Mouse (Mus musculus): ENCODE results near the gene Alcam.

Gene Alcam

GRCm38 (mm10) chr16:52439600-52439999, 14.3 kb downstream of the Alcam start:
- no peak for DNase-seq (ENCODE audit: low read depth)

DNA sequence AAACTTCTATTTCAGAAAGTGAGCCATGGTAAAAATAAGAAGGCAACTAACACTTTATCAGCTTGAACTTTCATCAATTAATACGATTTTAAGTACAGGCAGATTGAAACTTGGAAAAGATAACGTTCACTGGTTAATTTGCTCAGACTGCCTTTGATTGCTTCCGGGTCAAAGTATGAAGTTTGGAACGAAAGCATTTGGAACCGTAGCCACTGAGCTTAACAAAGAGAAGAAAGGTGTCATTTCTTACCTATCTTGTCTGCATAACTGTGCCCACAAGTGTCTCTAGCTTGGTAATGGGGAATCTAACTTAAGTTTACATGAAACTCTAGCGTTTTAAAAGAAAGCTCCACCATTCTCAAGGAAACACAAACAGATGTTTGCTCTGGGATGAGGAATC, 14.9 kb downstream of the Alcam start:
- no peak for DNase-seq (ENCODE audit: low read depth)

- no peak for DNase-seq (ENCODE audit: low read depth)
Measured at GRCm38 (mm10) chr16:52438216-52438904, 15.5 kb downstream of the Alcam start.

DNA sequence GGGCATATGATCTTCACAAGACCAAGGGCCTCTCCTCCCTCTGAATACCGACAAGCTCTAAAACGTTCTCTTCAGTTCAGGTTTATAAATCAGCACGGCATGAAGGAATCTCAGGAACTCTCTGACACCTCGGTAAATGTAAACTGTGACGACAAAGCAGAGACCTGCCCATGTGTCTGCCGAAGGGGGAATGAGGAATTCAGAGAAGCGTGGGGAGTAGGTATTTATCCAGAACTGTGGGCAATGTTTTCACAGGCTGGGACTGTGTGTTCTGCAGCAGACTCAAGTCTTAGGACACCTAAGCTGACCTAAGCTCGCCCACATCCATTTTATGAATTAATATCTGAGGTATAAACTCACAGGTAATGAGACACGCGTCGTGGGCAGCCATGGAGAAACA, 20.7 kb downstream of the Alcam start:
- no peak for DNase-seq (ENCODE audit: low read depth)

DNA sequence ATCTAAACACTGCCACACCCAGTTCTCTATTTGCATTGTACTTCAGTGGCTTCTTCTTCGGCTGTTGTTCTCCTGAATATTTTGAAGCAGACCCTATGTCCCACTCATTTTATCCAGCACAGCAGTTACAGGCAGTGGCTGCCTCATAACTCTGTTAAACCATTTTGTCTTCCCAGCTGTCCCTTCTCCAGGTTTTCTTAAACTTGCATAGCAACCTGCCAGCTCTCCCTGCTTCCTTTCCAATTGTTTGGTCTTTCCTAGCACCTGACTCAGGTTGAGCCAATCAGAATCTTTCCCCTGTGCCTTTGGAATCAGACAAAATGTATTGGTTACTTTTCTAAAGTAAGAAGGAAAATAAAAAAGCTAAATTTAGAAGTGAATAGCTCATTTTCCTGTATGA, 21.8 kb downstream of the Alcam start:
- no peak for DNase-seq (ENCODE audit: low read depth)

GRCm38 (mm10) chr16:52431590-52431989, 22.3 kb downstream of the Alcam start:
- no peak for DNase-seq (ENCODE audit: low read depth)

DNA sequence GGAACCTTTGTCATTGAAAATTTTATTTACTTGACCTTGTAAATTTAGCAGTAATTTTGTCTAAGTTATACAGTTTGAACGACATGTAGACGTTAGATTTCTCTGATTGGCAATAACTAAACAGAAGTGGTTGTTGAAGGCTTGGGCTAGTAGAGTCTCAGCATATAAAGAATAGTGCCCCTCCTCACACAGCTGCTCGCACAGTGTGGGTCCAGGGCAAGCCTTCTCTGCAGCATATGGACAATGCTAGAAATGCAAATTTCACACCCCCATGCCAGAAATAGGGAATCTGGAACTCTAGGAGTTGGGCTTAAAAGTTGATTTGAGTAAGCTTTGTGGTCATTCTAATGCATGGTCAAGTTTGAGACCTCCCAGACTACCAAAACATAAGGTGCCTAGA, 23.8 kb downstream of the Alcam start:
- no peak for DNase-seq (ENCODE audit: low read depth)

DNA sequence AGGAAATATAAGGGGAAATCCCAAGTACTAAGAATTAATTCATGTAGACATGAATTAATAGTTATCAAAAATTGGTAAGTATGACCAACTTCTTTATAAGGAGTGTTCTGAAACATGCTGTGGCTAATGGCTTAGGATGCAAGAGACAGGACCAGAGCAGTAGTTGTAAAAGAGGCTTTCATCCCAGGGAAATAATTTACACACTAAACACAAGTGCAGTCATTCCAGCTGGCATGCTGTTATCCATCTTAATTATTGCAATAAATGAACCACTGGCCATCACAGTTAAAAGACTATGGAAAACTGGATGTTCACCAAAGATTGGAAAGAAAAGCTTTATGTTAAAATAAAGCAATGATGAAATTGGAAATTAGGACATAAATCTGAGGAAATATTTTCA, 24.2 kb downstream of the Alcam start:
- DNase-seq (ENCODE audit: low read depth): no peak

GRCm38 (mm10) chr16:52428505-52428904, 25.4 kb downstream of the Alcam start:
- no peak for DNase-seq (ENCODE audit: low read depth)

DNA sequence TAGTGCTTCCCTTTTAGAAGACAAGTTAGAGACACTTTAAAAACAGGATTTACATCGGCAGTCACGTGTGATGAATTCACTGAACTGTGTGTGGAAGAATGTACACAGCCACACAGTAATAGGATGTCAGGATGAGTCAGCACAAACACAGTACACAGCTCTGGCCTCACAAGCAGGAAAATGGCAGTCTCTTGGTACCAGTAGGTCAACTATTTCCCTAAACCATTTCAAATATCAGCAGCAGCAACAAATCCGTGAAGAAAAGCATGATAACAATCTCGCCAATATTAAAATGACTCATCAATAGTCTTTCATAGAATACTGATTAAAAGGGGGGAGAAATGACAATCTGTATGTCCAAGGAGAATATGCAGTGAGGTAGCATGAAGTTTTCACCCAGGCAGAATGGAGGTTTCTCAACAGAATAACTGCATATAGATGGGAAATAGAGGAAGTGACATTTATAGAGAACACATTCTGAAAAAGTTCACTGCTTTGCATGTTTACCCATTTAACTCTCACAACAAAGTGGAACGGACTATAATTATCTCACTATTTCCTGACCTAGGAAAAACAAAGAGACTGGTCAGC, 35.2 kb downstream of the Alcam start:
- no peak for DNase-seq (ENCODE audit: low read depth)

GRCm38 (mm10) chr16:52417982-52418381, 35.9 kb downstream of the Alcam start:
- no peak for DNase-seq (ENCODE audit: low read depth)

DNA sequence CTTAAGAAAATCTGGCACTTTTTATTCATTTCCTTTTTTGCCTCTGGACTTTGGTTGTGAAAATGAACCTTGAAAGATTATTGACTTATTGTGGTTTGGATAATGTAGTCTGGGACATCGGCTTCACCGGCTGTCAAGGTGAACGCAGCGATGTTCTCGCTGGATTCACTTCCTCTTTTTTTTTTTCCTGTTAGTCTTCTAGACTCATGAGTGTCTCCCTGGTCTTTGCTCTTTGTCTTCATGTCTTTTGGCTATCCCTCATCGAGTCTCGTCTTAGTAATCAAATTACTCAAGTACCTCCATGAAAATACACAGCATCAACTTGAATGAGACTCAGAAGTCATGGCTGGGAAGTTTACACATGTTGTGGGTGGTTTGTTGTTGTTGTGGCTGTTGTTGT, 36.7 kb downstream of the Alcam start:
- no peak for DNase-seq (ENCODE audit: low read depth)

DNA sequence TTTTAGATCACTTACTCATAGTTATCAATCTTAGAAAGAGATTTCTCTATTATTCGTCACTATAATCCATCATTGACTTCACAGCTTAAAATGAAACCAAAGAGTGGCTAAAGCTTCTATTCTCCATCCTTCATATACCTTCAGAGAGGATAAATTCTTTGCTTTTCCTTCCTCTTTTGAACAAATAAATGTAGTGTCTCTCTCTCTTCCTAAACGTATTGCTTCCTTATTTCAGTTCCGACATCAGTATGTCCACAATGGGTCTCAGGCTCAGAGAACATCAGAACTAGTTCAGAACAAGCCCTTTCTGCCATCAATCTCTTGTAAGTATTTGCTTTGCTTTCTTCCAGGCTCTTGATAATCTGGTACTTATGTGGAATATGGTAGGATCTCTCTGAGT, 40.2 kb downstream of the Alcam start:
- DNase-seq (ENCODE audit: low read depth): no peak

- DNase-seq (ENCODE audit: low read depth): no peak
Measured at GRCm38 (mm10) chr16:52406072-52406471, 47.8 kb downstream of the Alcam start.

DNA sequence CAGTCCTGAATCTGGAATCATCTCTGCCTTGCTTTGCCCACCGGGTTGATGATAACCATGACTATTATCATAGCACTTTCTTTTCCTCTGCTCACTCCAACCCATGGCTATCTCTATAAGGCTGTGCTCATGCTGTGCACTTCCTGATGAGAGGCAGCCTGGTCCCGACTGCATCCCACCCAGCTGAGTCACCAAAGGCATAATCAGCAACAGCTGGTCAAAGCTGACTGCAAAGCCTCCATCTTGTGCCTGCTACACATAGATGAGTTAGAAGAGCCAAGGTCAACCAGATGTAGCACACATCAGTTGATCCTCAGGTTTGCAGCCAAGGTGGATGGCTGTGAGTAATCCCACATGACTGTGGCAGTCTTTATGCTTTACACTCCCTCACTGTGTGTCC, 48.6 kb downstream of the Alcam start:
- no peak for DNase-seq (ENCODE audit: low read depth)

- DNase-seq (ENCODE audit: low read depth): no peak
Measured at GRCm38 (mm10) chr16:52399112-52399511, 54.8 kb downstream of the Alcam start.

DNA sequence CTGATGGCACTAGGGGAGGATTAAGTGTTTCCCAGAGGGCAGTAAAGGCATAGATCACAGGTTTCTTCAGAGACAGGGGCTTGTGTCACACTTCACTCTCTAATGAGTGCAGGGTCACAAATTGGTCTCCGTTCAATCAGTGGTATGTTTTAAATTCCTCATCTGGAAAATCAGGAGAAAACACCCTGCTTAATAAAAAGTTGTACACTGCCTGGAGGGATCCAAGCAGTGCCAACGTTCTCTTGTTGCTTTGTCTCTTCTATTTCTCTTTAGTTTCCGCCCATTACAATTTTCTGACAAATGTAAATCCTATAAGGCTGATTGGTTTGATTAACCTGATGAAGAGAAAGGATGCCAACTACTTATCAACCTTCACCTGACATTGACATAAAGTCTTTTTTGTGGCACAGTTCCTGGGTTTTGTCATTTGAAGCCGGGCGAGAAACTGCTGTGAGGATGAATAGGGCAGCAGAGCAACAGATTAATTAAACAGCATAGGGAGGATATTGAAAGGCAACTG, 67.0 kb downstream of the Alcam start:
- no peak for DNase-seq (ENCODE audit: low read depth)

DNA sequence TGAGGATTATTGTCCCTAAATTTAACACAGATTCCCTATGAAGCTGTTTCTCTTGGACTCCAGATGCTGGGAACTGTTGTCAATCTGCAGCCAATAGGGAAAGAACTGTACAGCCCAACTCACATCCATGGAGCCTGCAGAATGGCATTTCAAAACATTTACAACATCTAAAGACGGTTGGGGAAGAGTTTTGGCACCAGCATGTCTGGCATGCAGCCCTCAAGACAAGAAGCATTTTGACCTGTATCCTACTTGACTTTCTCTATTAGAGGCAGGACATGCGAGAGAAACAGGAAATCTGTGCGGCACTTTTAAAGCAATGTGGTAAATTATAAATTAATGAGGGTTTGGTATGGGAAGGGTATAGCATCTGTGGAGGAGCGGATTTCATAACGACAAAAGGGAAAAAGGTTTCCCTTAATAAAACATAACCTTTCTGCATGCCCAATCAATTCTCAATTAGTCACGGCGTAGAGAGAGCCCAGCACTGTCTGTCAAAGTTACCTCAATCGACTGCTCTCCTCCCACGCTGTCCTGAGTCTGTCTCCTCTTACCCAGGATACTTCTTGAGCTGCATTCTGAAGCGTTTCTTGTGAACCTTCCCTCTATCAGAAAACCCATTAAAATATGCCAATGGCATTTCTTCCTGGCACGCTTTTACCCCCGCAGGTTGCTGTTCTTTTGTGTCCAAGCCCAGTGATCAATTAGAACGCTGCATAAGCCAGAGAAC, 70.3 kb downstream of the Alcam start:
- no peak for DNase-seq (ENCODE audit: low read depth)

- no peak for DNase-seq (ENCODE audit: low read depth)
Measured at GRCm38 (mm10) chr16:52378811-52379597, 74.9 kb downstream of the Alcam start.

DNA sequence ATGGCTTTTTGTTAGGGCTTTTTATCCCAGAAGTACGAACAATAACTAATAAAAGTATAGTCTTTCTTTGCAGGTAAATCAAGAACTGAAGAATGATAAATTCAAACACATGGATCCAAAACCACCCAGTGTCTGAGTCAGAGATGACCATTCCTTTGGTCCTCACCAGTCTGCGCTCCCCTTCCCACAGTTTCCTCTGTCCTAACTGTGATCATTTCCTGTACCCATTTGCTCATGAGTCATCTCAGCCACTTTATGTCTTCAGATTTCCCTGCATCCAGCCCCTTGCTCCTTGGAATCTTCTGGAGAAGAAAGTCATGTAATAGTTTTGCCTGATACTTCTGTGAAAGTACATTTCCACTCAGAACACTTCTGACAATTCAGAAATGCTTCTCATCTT, 77.0 kb downstream of the Alcam start:
- no peak for DNase-seq (ENCODE audit: low read depth)

DNA sequence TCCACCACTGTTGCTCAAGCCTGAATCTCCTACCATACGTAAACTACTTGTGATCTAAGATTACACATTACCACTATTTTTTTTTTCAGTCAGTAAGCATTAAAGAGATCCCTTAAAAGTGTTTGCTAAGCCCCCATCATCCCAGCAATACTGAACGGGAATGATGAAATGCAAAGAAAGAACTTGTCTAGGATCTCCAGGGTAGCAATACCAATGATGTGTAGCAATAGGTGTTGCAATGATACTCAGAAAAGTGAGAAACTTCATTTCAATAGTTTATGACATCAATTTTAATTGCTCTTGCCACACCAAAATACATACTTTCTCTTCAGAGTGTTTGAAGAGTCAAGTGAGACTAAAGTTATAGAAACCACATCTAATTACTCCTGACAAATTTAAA, 81.9 kb downstream of the Alcam start:
- DNase-seq (ENCODE audit: low read depth): no peak

DNA sequence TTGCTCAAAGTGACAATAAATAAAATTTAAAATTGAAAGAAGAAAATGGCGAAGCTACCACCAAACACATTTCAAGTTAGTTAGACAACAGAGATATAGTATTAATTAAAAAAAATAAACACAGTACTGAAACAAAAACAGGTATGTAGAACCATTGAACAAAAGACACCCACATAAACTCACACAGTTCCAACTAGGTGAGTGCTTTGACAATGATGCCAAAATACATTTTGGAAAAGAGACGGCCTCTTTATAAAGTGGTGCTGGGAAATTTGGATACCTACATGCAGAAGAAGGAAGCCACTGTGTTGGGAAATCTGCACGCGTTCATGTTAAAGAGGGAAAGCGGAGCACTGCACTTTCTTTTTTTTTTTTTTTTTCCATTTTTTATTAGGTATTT, 85.4 kb downstream of the Alcam start:
- DNase-seq (ENCODE audit: low read depth): no peak

DNA sequence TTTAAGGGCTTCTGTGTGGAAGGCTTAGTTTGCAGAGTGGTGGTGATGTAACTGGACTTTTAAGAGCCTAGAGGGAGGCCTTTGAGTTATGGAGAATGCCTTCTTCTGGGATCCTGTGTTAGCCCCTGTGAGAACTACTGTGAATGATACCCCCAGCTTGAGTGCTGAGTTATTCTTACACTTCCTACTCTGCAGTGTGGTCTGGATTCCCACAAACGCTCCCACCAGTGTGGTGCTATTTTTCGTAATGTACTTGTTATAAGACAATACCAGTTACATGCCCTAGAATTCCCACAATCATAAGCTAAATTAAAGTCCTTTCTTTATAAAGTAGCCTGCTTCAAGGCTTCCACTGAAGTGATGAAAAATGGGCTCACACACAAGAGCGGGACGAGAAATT, 87.0 kb downstream of the Alcam start:
- DNase-seq (ENCODE audit: low read depth): no peak

Measured in c-Kit-positive CD71-negative TER-119-negative erythroid progenitor cells, embryonic 14.5 days (primary cell).